Mouse (Mus musculus): ENCODE results near the gene Wdr31.
A peak's percentile ranks its signal among the peaks of the same experiment; 100 is the strongest.

GRCm38 (mm10) chr4:62470598-62471051 lies at the start of gene Wdr31:
- TF ChIP-seq CTCF (IDR thresholded peaks at IDR 0.05; ENCODE audit: control insufficient read depth, insufficient read depth, insufficient replicate concordance, low read depth, low read length) (no peak), POLR2A (IDR thresholded peaks at IDR 0.05; ENCODE audit: control insufficient read depth, low read depth, low read length) (peak; percentile 58; the same call in 1 of the 2 replicates)

All from testis, adult 2 months (tissue).